Mouse (Mus musculus) central nervous system, embryonic 18 days (tissue): ENCODE results near the gene Sprr2i. TPM values are rescaled to one million over a fixed set of nuclear protein-coding genes. Genes with fewer than 3 reads are reported as not detected.

Source experiments
- polyA plus RNA-seq: library from polyadenylated mRNA; depleted of rRNA; stranded (reverse); fragments of >200 nt; gene quantifications from 2 replicates; pipeline ENCODE4 v1.2.3, GENCODE M21; 2012; rRNA removed

Sprr2i gene
- polyA plus RNA-seq, result 0.30 TPM in 1 of 2 replicates, not detected in the other

GRCm38 (mm10) chr3:92407691-92408090 lies at the start of gene Sprr2i:
Sprr2i (plus strand) TSS chr3:92407991.

GRCm38 (mm10) chr3:92364887-92365286 lies 42.9 kb upstream of the Sprr2i start, which contains the start of gene Sprr2f:
Sprr2f (plus strand) TSS chr3:92365187.

GRCm38 (mm10) chr3:92385385-92385784 lies 22.4 kb upstream of the Sprr2i start, which contains the start of gene Sprr2h:
Sprr2h (plus strand) TSS chr3:92385685.

GRCm38 (mm10) chr3:92417782-92418181 lies 10.0 kb downstream of the Sprr2i start, which contains the start of gene Sprr2j-ps:
Sprr2j-ps (plus strand) TSS chr3:92418082.

GRCm38 (mm10) chr3:92429323-92429722 lies 21.5 kb downstream of the Sprr2i start, which contains the start of gene Gm9774:
Gm9774 (minus strand) TSS chr3:92429423.

GRCm38 (mm10) chr3:92432282-92432681 lies 24.5 kb downstream of the Sprr2i start, which contains the start of gene Sprr2k:
Sprr2k (plus strand) TSS chr3:92432582.

GRCm38 (mm10) chr3:92438689-92439088 lies 30.9 kb downstream of the Sprr2i start, which contains the start of gene Sprr1b:
Sprr1b (minus strand) TSS chr3:92438789.

GRCm38 (mm10) chr3:92458620-92459019 lies 50.8 kb downstream of the Sprr2i start, which contains the start of gene Sprr3:
Sprr3 (minus strand) TSS chr3:92458720.

Other genes with a start within 250 kb of the Sprr2i start
- gene Sprr2a1, start 192.2 kb upstream of the Sprr2i start, polyA plus RNA-seq, result not detected in 2 replicates
- gene Sprr2a2, start 192.1 kb upstream of the Sprr2i start, polyA plus RNA-seq, result 0.68 and 2.1 TPM in 2 replicates
- gene Sprr2a3, start 122.6 kb upstream of the Sprr2i start, polyA plus RNA-seq, result 0.12 TPM in 1 of 2 replicates, not detected in the other
- gene Sprr2b, start 91.4 kb upstream of the Sprr2i start, polyA plus RNA-seq, result not detected in 2 replicates
- 0.83 TPM in 1 of 2 replicates, not detected in the other for gene Sprr2d, start 68.9 kb upstream of the Sprr2i start, polyA plus RNA-seq
- gene Sprr2e, start 55.8 kb upstream of the Sprr2i start, polyA plus RNA-seq, result not detected in 2 replicates
- not detected in 2 replicates for gene Sprr2f, start 42.8 kb upstream of the Sprr2i start, polyA plus RNA-seq
- 0.88 TPM in 1 of 2 replicates, not detected in the other for gene Sprr2h, start 22.3 kb upstream of the Sprr2i start, polyA plus RNA-seq
- not detected in 2 replicates for gene Sprr2j-ps, start 10.1 kb downstream of the Sprr2i start, polyA plus RNA-seq
- gene Gm9774, start 21.4 kb downstream of the Sprr2i start, polyA plus RNA-seq, result 3.7 and 6.2 TPM in 2 replicates
- gene Sprr2k, start 24.6 kb downstream of the Sprr2i start, polyA plus RNA-seq, result not detected in 2 replicates
- not detected in 2 replicates for gene Sprr1b, start 30.8 kb downstream of the Sprr2i start, polyA plus RNA-seq
- gene Sprr3, start 50.7 kb downstream of the Sprr2i start, polyA plus RNA-seq, result not detected in 2 replicates
- 0.07 and 0.25 TPM in 2 replicates for gene Sprr1a, start 77.9 kb downstream of the Sprr2i start, polyA plus RNA-seq
- gene Sprr4, start 92.5 kb downstream of the Sprr2i start, polyA plus RNA-seq, result not detected in 2 replicates
- gene 2310046K23Rik, start 126.5 kb downstream of the Sprr2i start, polyA plus RNA-seq, result not detected in 2 replicates
- gene Ivl, start 165.7 kb downstream of the Sprr2i start, polyA plus RNA-seq, result not detected in 2 replicates
- not detected in 2 replicates for gene Smcp, start 181.0 kb downstream of the Sprr2i start, polyA plus RNA-seq
- gene 2210017I01Rik, start 199.5 kb downstream of the Sprr2i start, polyA plus RNA-seq, result not detected in 2 replicates
- not detected in 2 replicates for gene Lce6a, start 213.7 kb downstream of the Sprr2i start, polyA plus RNA-seq
- gene Lce1a1, start 240.3 kb downstream of the Sprr2i start, polyA plus RNA-seq, result not detected in 2 replicates
- not detected in 2 replicates for gene Lce1b, start 248.9 kb downstream of the Sprr2i start, polyA plus RNA-seq